Mouse (Mus musculus): ENCODE measurements around the gene Zfp622. TPM values are rescaled to one million over a fixed set of nuclear protein-coding genes. Genes with fewer than 3 reads are reported as not detected.

The Zfp622 gene
- total and polyA plus RNA-seq, 3 experiments: 65.6 to 146 (median 84.3) TPM

- Histone ChIP-seq H3K4me2 (ENCODE audit: insufficient read depth, low read depth, poor library complexity, severe bottlenecking) (no peak overlapping the region), H3K9me3 (replicated peaks; ENCODE audit: low read length) (no peaks in the 10 kb centered on the region), H3K79me2 (replicated peaks; ENCODE audit: control insufficient read depth, extremely low read depth, insufficient read depth, poor library complexity, severe bottlenecking) (no peaks in the 10 kb centered on the region), H3K36me3 (replicated peaks in 1 of 2; ENCODE audit: control insufficient read depth in 1 of 2, insufficient read depth in 1 of 2, low read length in 1 of 2) (no peaks in the 10 kb centered on the region), H3K4me3 (replicated peaks in 1 of 3; ENCODE audit: low read depth in 2 of 3, low read length in 2 of 3, poor library complexity in 1 of 3) (no peak overlapping the region), H3K27ac (ENCODE audit: insufficient read depth, low read depth) (no peak overlapping the region), H3K27me3 (replicated peaks) (no peaks in the 10 kb centered on the region), H3K4me1 (ENCODE audit: control insufficient read depth in 1 of 2, insufficient read depth in 2 of 2) (no peaks in the 10 kb centered on the region), H3K9ac (ENCODE audit: insufficient read depth, low read depth) (no peak overlapping the region)
- no peak for DNase-seq (ENCODE audit: extremely low read depth)
- in situ Hi-C loops (cut with MboI; ENCODE audit: low pct_ligation_motif_present, low pct_unique_long_range_greater_than_20kb, low sequenced_read_pairs) (no loop called here), dilution Hi-C loops (cut with MboI; ENCODE audit: extremely low pct_ligation_motif_present, extremely low pct_unique_long_range_greater_than_20kb, low sequenced_read_pairs) (no loop called here)
- TF ChIP-seq NRF1 (IDR thresholded peaks at IDR 0.05; ENCODE audit: low read depth, low read length) (no peak), GABPA (IDR thresholded peaks at IDR 0.05; ENCODE audit: insufficient replicate concordance, low read depth, low read length) (no peak), ZC3H11A (IDR thresholded peaks at IDR 0.05; ENCODE audit: low read depth, low read length) (no peak), MXI1 (IDR thresholded peaks at IDR 0.05; ENCODE audit: low read depth, low read length) (no peak)
These were observed 47.5 kb downstream of the Zfp622 start for GRCm38 (mm10) chr15:26031692-26032091.

- Histone ChIP-seq H3K79me2 (replicated peaks; ENCODE audit: control insufficient read depth, extremely low read depth, insufficient read depth, poor library complexity, severe bottlenecking) (no peaks in the 10 kb centered on the region), H3K36me3 (replicated peaks in 1 of 2; ENCODE audit: control insufficient read depth in 1 of 2, insufficient read depth in 1 of 2, low read length in 1 of 2) (no peaks in the 10 kb centered on the region), H3K27me3 (replicated peaks) (no peaks in the 10 kb centered on the region), H3K4me1 (ENCODE audit: control insufficient read depth in 1 of 2, insufficient read depth in 2 of 2) (no peaks in the 10 kb centered on the region), H3K27ac (ENCODE audit: insufficient read depth, low read depth) (no peak overlapping the region), H3K4me3 (replicated peaks in 1 of 3; ENCODE audit: low read depth in 2 of 3, low read length in 2 of 3, poor library complexity in 1 of 3) (no peak overlapping the region), H3K9me3 (replicated peaks; ENCODE audit: low read length) (no peaks in the 10 kb centered on the region), H3K9ac (ENCODE audit: insufficient read depth, low read depth) (no peak overlapping the region), H3K4me2 (ENCODE audit: insufficient read depth, low read depth, poor library complexity, severe bottlenecking) (no peak overlapping the region)
- dilution Hi-C loops (cut with MboI; ENCODE audit: extremely low pct_ligation_motif_present, extremely low pct_unique_long_range_greater_than_20kb, low sequenced_read_pairs) (no loop called here), in situ Hi-C loops (cut with MboI; ENCODE audit: low pct_ligation_motif_present, low pct_unique_long_range_greater_than_20kb, low sequenced_read_pairs) (no loop called here)
- no peak for DNase-seq (ENCODE audit: extremely low read depth)
- no peak for TF ChIP-seq CHD2 (IDR thresholded peaks at IDR 0.05; ENCODE audit: low read length)
- no peak for TF ChIP-seq MAZ (IDR thresholded peaks at IDR 0.05; ENCODE audit: low read depth, low read length)
- no peak for TF ChIP-seq EP300 (IDR thresholded peaks at IDR 0.05; ENCODE audit: low read length)
- no peak for TF ChIP-seq E2F4 (IDR thresholded peaks at IDR 0.05; ENCODE audit: insufficient replicate concordance, low read depth, low read length)
- TF ChIP-seq KAT2A (IDR thresholded peaks at IDR 0.05; ENCODE audit: insufficient replicate concordance, low read length): no peak
- TF ChIP-seq NELFE (IDR thresholded peaks at IDR 0.05; ENCODE audit: low read depth, low read length): no peak
- no peak for TF ChIP-seq CHD1 (IDR thresholded peaks at IDR 0.05; ENCODE audit: low read depth, low read length)
- no peak for TF ChIP-seq USF1 (IDR thresholded peaks at IDR 0.05; ENCODE audit: low read depth, low read length)
- TF ChIP-seq JUN (IDR thresholded peaks at IDR 0.05; ENCODE audit: insufficient read depth, low read depth, low read length): no peak
These were observed 56.4 kb downstream of the Zfp622 start for GRCm38 (mm10) chr15:26040567-26040966.
